Mouse (Mus musculus) stomach, embryonic 16.5 days (tissue): ENCODE data around the gene Fhad1. TPM values are rescaled to one million over a fixed set of nuclear protein-coding genes. Genes with fewer than 3 reads are reported as not detected.
A peak's percentile ranks its signal among the peaks of the same experiment; 100 is the strongest.

ENCODE experiments used
- ATAC-seq: fragments of 200-750 bp; cut with Nextera tagmentation; 2 replicates; pipeline ENCODE4 v1.8.0; 2017; ENCODE audit warnings: moderate number of reproducible peaks, moderate TSS enrichment; ENCODE audit not compliant: insufficient read depth, low FRiP score
- H3K27ac ChIP-seq: fragments of 300-500 bp; sonication (generic); 2 replicates; pipeline ENCODE4 v1.5.1; 2014; ENCODE audit warnings: low read length
- H3K27me3 ChIP-seq: fragments of 300-500 bp; sonication (generic); 2 replicates; pipeline ENCODE4 v1.6.1; 2014; ENCODE audit warnings: low read length, control low read depth, mixed read lengths; ENCODE audit not compliant: control insufficient read depth, insufficient read depth
- H3K36me3 ChIP-seq: fragments of 300-500 bp; sonication (generic); 2 replicates; pipeline ENCODE4 v1.6.1; 2014; ENCODE audit warnings: low read length; ENCODE audit not compliant: control insufficient read depth, insufficient read depth
- H3K4me1 ChIP-seq: fragments of 300-500 bp; sonication (generic); 2 replicates; pipeline ENCODE4 v1.6.1; 2014; ENCODE audit warnings: low read length, control low read depth, mixed read lengths; ENCODE audit not compliant: control insufficient read depth, insufficient read depth
- H3K4me2 ChIP-seq: fragments of 300-500 bp; sonication (generic); 2 replicates; pipeline ENCODE4 v1.6.1; 2014; ENCODE audit warnings: low read depth, low read length, mixed read lengths
- H3K4me3 ChIP-seq: fragments of 300-500 bp; sonication (generic); replicated peaks from 2 replicates; pipeline ENCODE4 v1.5.1; 2014; ENCODE audit warnings: mild to moderate bottlenecking, low read length
- H3K9ac ChIP-seq: fragments of 300-500 bp; sonication (generic); 2 replicates; pipeline ENCODE4 v1.6.1; 2014; ENCODE audit warnings: low read length
- H3K9me3 ChIP-seq: fragments of 300-500 bp; sonication (generic); replicated peaks from 2 replicates; pipeline ENCODE4 v1.6.1; 2016; ENCODE audit warnings: low read length, control low read depth; ENCODE audit not compliant: control insufficient read depth
- WGBS: fragments of 180-500 bp; shearing (Covaris S2); extraction: QIAGEN DNeasy Blood & Tissue Kit; methylation state at CpG from one replicate; pipeline ENCODE4 v1.1.7; 2014; 5-methylcytosine and 5-hydroxymethylcytosine counted together
- polyA plus RNA-seq: library from polyadenylated mRNA; unstranded; fragments of >200 nt; fragmentation: Nextera tagmentation; extraction: Ambion mirVana; gene quantifications from 2 replicates; pipeline ENCODE4 v1.2.1, GENCODE M21; 2015

Fhad1 gene
- polyA plus RNA-seq, 1 experiment from 2014 or later, result 5.3 TPM

- Histone ChIP-seq H3K36me3 (no peaks in the 10 kb centered on the region), H3K4me2 (peak overlapping the region; percentile 17), H3K9me3 (no peaks in the 10 kb centered on the region), H3K27me3 (no peaks in the 10 kb centered on the region), H3K4me1 (peaks cover 14% of the 10 kb centered on the region), H3K27ac (peak overlapping the region; percentile 11; the same call in 1 of the 2 replicates), H3K9ac (peak overlapping the region; percentile 3; the same call in 1 of the 2 replicates), H3K4me3 (no peak overlapping the region)
- peak; percentile 49 for ATAC-seq
- WGBS, result 31% methylated on average over 15 of the region's 15 CpGs
Measured at GRCm38 (mm10) chr4:142017686-142018085, 2.8 kb upstream of the Fhad1 start.

DNA sequence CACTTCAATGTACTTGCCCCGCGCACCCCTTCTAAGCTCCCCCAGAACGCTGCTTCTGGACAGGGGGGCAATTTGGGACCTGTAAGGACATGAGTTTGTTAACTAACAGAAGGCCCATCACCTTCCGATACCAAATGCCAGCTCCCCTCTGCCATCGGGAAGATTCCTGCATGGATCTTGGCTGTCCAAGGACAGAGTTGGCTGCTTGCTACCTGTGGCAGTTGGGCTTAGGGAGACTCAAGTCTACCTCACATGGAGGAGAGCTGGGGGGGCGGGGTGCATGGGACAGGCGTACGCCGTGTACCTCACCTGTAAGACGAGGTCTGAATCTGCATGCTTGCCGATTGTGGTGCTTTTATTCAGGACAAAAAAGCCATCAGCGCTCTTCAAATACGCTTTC lies 3.6 kb downstream of the Fhad1 start:
- Histone ChIP-seq H3K27me3 (no peaks in the 10 kb centered on the region), H3K4me3 (no peak overlapping the region), H3K4me1 (peaks cover 6% of the 10 kb centered on the region), H3K27ac (no peak overlapping the region), H3K36me3 (no peaks in the 10 kb centered on the region), H3K4me2 (no peak overlapping the region), H3K9ac (no peak overlapping the region), H3K9me3 (no peaks in the 10 kb centered on the region)
- ATAC-seq, result no peak
- 85% methylated on average over 13 of the region's 13 CpGs for WGBS

- H3K9ac ChIP-seq, result no peak overlapping the region
- no peak for ATAC-seq
- H3K27ac ChIP-seq, result no peak overlapping the region
- H3K4me2 ChIP-seq, result no peak overlapping the region
- H3K27me3 ChIP-seq, result no peaks in the 10 kb centered on the region
- H3K4me1 ChIP-seq, result peaks cover 3% of the 10 kb centered on the region
- H3K9me3 ChIP-seq, result no peaks in the 10 kb centered on the region
- no peaks in the 10 kb centered on the region for H3K36me3 ChIP-seq
- WGBS, result 70% methylated on average over 7 of the region's 7 CpGs
- no peak overlapping the region for H3K4me3 ChIP-seq
Measured at GRCm38 (mm10) chr4:142010441-142010840, 4.4 kb downstream of the Fhad1 start.

- Histone ChIP-seq H3K36me3 (no peaks in the 10 kb centered on the region), H3K4me2 (no peak overlapping the region), H3K27ac (no peak overlapping the region), H3K9ac (no peak overlapping the region), H3K27me3 (no peaks in the 10 kb centered on the region), H3K4me1 (no peaks in the 10 kb centered on the region), H3K4me3 (no peak overlapping the region), H3K9me3 (no peaks in the 10 kb centered on the region)
- WGBS, result 68% methylated on average over 11 of the region's 11 CpGs
- ATAC-seq, result peak; percentile 51; the same call in 1 of the 2 replicates
Measured at GRCm38 (mm10) chr4:142008206-142008605, 6.7 kb downstream of the Fhad1 start.

GRCm38 (mm10) chr4:142000581-142000980 lies 14.3 kb downstream of the Fhad1 start:
- 53% methylated on average over 9 of the region's 9 CpGs for WGBS
- Histone ChIP-seq H3K4me3 (no peak overlapping the region), H3K9me3 (0 out of 2 replicates have a peak, but pooled peaks cover 5% of the 10 kb centered on the region), H3K27ac (peak overlapping the region; percentile 68; the same call in 1 of the 2 replicates), H3K4me2 (no peak overlapping the region), H3K4me1 (peaks cover 15% of the 10 kb centered on the region), H3K9ac (no peak overlapping the region), H3K27me3 (no peaks in the 10 kb centered on the region), H3K36me3 (no peaks in the 10 kb centered on the region)
- no peak for ATAC-seq

DNA sequence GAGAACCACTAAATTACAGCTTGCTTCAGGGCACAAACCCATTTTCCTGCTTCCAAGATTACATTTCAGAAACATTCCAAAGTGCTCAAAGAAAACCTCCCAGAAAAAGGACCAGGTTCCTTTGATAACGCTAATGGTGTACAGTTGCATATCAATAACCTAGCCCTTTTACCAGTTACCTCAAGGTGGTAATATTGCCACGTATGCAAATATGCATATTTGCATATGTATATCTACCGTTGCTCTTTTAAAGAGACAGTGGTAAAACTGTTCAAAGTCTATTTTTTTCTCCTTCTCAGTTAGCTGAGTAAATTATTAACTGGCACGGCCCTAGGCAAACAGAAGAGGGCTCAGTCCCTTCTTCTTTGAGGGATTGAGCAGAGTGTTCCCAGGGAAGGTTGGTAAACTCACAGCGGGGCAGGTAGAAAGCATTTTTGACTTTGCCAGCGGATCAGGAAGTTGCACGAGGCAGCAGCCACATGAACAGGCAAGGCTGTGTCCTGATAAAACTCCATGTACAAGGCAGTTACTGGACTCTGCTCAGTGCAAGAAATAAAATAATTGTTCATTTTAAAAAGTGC lies 15.3 kb downstream of the Fhad1 start:
- Histone ChIP-seq H3K4me1 (peaks cover 15% of the 10 kb centered on the region), H3K4me3 (no peak overlapping the region), H3K9me3 (0 out of 2 replicates have a peak, but pooled peaks cover 5% of the 10 kb centered on the region), H3K36me3 (no peaks in the 10 kb centered on the region), H3K9ac (no peak overlapping the region), H3K4me2 (no peak overlapping the region), H3K27me3 (no peaks in the 10 kb centered on the region), H3K27ac (peak overlapping the region; percentile 96)
- WGBS, result 35% methylated on average over 7 of the region's 7 CpGs
- peak; percentile 85 for ATAC-seq

- 23% methylated on average over 11 of the region's 11 CpGs for WGBS
- peak; percentile 13; the same call in 1 of the 2 replicates for ATAC-seq
- H3K9ac ChIP-seq, result peak overlapping the region; percentile 52
- H3K4me2 ChIP-seq, result peak overlapping the region; percentile 48
- H3K4me3 ChIP-seq, result peak overlapping the region; percentile 32
- H3K36me3 ChIP-seq, result no peaks in the 10 kb centered on the region
- H3K27me3 ChIP-seq, result no peaks in the 10 kb centered on the region
- 0 out of 2 replicates have a peak, but pooled peaks cover 5% of the 10 kb centered on the region for H3K9me3 ChIP-seq
- H3K4me1 ChIP-seq, result peaks cover 15% of the 10 kb centered on the region
- peak overlapping the region; percentile 74 for H3K27ac ChIP-seq
Measured at GRCm38 (mm10) chr4:141998282-141998821, 16.5 kb downstream of the Fhad1 start.

DNA sequence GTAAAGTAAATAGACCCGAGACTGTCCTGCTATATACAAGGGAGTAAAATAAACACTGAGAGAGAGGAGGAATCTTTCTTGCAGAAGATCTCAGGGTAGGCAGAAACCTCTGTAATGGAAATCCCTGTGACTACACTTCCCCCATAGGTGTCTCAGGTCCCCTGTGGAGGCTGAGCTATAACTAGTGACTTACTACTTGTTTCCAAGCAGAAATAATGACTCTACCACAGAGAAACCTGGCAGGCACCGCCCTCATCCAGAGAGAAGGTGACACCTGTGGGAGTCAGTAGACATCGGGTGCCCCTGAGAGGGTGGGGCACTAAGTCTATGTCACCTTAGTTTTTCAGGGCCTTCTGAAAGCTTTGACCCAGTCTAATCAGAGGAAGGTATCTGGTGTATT lies 18.0 kb downstream of the Fhad1 start:
- H3K4me2 ChIP-seq, result no peak overlapping the region
- ATAC-seq, result no peak

DNA sequence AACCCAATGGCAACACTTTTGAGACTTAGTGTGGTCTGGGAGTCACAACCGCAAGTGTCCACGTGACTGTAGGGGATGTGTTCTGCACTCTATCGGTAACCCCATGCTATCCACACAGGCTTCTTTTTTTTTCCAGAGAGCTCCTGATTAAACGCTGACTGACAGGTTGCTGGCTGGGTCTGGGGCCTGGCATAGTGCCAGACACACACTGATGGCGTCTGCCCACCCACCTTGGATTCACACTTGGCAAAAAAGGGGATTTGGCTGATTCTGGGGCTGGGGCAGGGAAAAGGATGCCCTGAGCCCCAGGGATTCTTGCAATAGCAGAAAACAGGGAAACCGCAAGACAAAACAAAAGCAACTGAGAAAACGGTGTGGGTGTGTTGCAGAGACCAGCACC lies 18.8 kb downstream of the Fhad1 start:
- Histone ChIP-seq H3K4me1 (peaks cover 15% of the 10 kb centered on the region), H3K4me2 (no peak overlapping the region), H3K27me3 (no peaks in the 10 kb centered on the region), H3K36me3 (no peaks in the 10 kb centered on the region), H3K9ac (no peak overlapping the region), H3K4me3 (no peak overlapping the region), H3K27ac (peak overlapping the region; percentile 33; the same call in 1 of the 2 replicates), H3K9me3 (no peaks in the 10 kb centered on the region)
- ATAC-seq, result no peak
- whole genome bisulfite sequencing, result 59% methylated on average over 7 of the region's 7 CpGs

More for the DNA sequence above, 18.0 kb downstream of the Fhad1 start:
- H3K9ac ChIP-seq, result no peak overlapping the region
- 50% methylated on average over 3 of the region's 3 CpGs for WGBS
- peaks cover 15% of the 10 kb centered on the region for H3K4me1 ChIP-seq
- H3K4me3 ChIP-seq, result no peak overlapping the region
- H3K9me3 ChIP-seq, result no peaks in the 10 kb centered on the region
- peak overlapping the region; percentile 33 for H3K27ac ChIP-seq
- H3K36me3 ChIP-seq, result no peaks in the 10 kb centered on the region
- H3K27me3 ChIP-seq, result no peaks in the 10 kb centered on the region
